Mouse (Mus musculus) lung, postnatal 0 days (tissue): ENCODE results near the gene Ndufs7.

Source experiments
- CTCF ChIP-seq: IDR thresholded peaks from 2 replicates; pipeline ENCODE4 v1.5.1; 2016; ENCODE audit warnings: antibody characterized with exemption, mild to moderate bottlenecking
- EP300 ChIP-seq: IDR thresholded peaks from 2 replicates; pipeline ENCODE4 v1.6.1; 2016; ENCODE audit warnings: antibody characterized with exemption, mild to moderate bottlenecking, control low read depth

GRCm38 (mm10) chr10:80238306-80238705 lies 10.6 kb upstream of the Ndufs7 start:
- TF ChIP-seq EP300 (no peak), CTCF (no peak)
